Mouse (Mus musculus): ENCODE measurements around the gene Blcap. TPM values are rescaled to one million over a fixed set of nuclear protein-coding genes. Genes with fewer than 3 reads are reported as not detected.

Gene Blcap
- polyA plus RNA-seq, 1 experiment: 56.7 TPM

DNA sequence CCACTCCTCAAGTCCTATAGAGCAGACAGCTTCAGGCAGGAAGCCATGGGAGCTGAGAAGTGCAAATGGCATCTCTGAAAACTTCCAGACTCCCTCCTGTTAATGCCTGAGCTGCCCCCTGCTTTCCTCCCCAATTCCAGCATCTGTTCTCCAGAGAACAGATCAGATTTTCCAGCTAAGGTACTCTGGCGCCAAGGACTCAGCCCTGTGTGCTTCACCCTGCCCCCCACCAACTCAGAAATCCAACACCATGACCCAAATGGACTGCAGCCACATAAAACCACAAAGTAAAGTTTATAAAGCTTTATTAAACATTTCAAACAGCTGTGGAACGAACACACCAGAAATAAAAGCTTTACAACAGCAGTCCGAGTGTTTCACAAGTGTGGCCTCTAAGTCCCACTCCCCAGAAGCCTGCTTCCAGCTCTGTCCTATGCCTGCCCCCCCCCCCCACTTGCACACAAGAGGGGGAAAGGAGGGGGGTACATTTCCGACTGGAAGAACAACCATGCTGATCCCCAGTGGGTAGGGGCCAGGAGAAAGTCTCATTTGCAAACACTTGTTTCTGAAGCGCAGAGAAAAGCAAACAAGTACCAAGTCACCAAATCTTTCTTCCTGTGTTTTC, 14.9 kb downstream of the Blcap start:
- H3K9ac ChIP-seq (ENCODE audit: low read depth, poor library complexity, severe bottlenecking): no peak overlapping the region
- H3K27me3 ChIP-seq (ENCODE audit: control insufficient read depth, insufficient read depth, low read length, poor library complexity, severe bottlenecking): no peaks in the 10 kb centered on the region
- TF ChIP-seq POLR2A (IDR thresholded peaks at IDR 0.05; ENCODE audit: insufficient read depth, low read length): no peak
- TF ChIP-seq EP300 (IDR thresholded peaks at IDR 0.05; ENCODE audit: insufficient read depth, low read depth, low read length): no peak
- TF ChIP-seq CTCF (IDR thresholded peaks at IDR 0.05; ENCODE audit: low read depth, low read length): no peak
- no peak overlapping the region for H3K27ac ChIP-seq (ENCODE audit: insufficient read depth, low read length)
- peaks cover 13% of the 10 kb centered on the region for H3K36me3 ChIP-seq (ENCODE audit: control insufficient read depth, insufficient read depth, low read length, poor library complexity, severe bottlenecking)
- no peak overlapping the region for H3K4me3 ChIP-seq (ENCODE audit: low read depth, low read length)
- peaks cover 31% of the 10 kb centered on the region for H3K9me3 ChIP-seq (replicated peaks; ENCODE audit: control insufficient read depth, insufficient read depth, low read length, poor library complexity, severe bottlenecking)
- no peaks in the 10 kb centered on the region for H3K4me1 ChIP-seq (ENCODE audit: control insufficient read depth, insufficient read depth, low read length)

DNA sequence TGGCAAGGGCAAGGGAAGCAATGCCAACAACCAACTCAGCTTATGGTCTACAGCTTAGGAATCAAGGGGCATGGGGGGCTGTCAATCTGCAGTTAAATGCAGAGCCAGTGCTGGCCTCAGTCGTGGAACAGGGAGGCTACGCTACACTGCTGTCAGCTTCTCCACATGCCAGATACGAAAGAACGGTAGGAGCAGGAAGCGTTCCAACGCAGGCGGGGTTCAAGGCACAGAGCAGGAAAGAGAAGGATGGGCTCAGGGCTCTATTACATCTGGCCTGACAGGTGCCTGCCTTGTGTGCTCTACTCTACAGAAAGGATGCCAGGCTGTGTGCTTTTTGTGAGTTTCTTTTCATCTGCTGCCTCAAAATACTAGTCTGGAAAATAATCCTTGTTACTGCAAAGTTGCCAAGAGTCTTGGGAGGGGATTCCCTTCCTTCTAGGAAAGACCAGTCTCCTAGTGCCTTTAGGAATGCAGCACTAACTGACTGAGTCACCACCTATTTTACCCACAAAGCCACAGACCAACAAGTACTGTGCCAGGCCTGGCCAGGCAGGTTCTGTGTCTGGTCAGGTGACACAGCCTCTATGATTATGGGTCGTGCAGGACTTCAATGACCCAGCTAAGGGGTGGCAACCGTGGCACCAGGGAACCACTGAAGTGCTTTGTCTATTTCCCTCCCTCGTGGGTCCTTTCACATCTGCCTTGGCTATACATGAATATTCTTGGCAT, 18.8 kb downstream of the Blcap start:
- Histone ChIP-seq H3K27ac (ENCODE audit: insufficient read depth, low read length) (no peak overlapping the region), H3K27me3 (ENCODE audit: control insufficient read depth, insufficient read depth, low read length, poor library complexity, severe bottlenecking) (no peaks in the 10 kb centered on the region), H3K4me3 (ENCODE audit: low read depth, low read length) (no peak overlapping the region), H3K36me3 (ENCODE audit: control insufficient read depth, insufficient read depth, low read length, poor library complexity, severe bottlenecking) (peaks cover 8% of the 10 kb centered on the region), H3K4me1 (ENCODE audit: control insufficient read depth, insufficient read depth, low read length) (no peaks in the 10 kb centered on the region), H3K9ac (ENCODE audit: low read depth, poor library complexity, severe bottlenecking) (no peak overlapping the region), H3K9me3 (replicated peaks; ENCODE audit: control insufficient read depth, insufficient read depth, low read length, poor library complexity, severe bottlenecking) (peaks cover 5% of the 10 kb centered on the region; the same call in 1 of the 2 replicates)
- TF ChIP-seq EP300 (IDR thresholded peaks at IDR 0.05; ENCODE audit: insufficient read depth, low read depth, low read length) (no peak), CTCF (IDR thresholded peaks at IDR 0.05; ENCODE audit: low read depth, low read length) (no peak), POLR2A (IDR thresholded peaks at IDR 0.05; ENCODE audit: insufficient read depth, low read length) (no peak)

DNA sequence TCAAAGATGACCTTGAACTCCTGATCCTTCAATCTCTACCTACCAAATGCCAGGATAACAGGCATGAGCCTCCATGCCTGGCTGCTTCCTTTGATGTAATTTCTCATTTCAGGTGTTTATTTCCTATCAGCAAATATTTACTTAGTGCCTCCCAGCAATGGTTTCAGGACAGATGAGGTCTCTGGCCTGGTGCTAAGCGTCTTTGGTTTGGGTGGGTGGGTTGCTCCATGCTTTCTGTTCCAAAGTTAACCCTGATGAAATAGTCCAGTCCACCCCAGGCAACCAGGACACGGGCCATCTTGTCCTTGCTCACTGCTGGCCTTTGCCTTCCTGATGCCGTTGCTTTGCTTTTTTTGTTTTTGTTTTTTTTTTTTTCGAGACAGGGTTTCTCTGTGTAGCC, 20.8 kb downstream of the Blcap start:
- no peaks in the 10 kb centered on the region for H3K9me3 ChIP-seq (replicated peaks; ENCODE audit: control insufficient read depth, insufficient read depth, low read length, poor library complexity, severe bottlenecking)
- TF ChIP-seq POLR2A (IDR thresholded peaks at IDR 0.05; ENCODE audit: insufficient read depth, low read length) (no peak), EP300 (IDR thresholded peaks at IDR 0.05; ENCODE audit: insufficient read depth, low read depth, low read length) (no peak), CTCF (IDR thresholded peaks at IDR 0.05; ENCODE audit: low read depth, low read length) (no peak)
- H3K4me1 ChIP-seq (ENCODE audit: control insufficient read depth, insufficient read depth, low read length): no peaks in the 10 kb centered on the region
- H3K27me3 ChIP-seq (ENCODE audit: control insufficient read depth, insufficient read depth, low read length, poor library complexity, severe bottlenecking): no peaks in the 10 kb centered on the region
- no peak overlapping the region for H3K9ac ChIP-seq (ENCODE audit: low read depth, poor library complexity, severe bottlenecking)
- no peak overlapping the region for H3K4me3 ChIP-seq (ENCODE audit: low read depth, low read length)
- H3K36me3 ChIP-seq (ENCODE audit: control insufficient read depth, insufficient read depth, low read length, poor library complexity, severe bottlenecking): no peaks in the 10 kb centered on the region
- H3K27ac ChIP-seq (ENCODE audit: insufficient read depth, low read length): no peak overlapping the region

DNA sequence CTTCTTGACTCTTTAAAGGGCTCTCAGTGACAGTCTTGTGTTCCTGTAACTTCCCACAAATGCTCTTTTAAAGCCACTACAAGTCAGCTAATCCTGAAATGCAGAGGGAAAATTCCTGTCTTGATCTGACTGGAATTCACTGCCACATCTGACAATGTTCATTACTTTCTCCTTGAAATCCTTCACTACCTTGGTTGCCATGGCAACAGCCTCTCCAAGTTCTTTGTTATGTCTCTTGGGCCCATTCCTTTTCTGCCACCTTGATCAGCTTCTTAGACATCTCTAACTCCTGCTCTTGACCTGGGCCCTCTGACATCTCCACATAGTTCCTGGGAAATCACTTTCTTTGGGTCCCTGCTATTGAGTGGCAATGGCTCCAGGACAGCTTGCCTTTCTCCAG, 24.4 kb downstream of the Blcap start:
- no peak for TF ChIP-seq EP300 (IDR thresholded peaks at IDR 0.05; ENCODE audit: insufficient read depth, low read depth, low read length)
- no peak for TF ChIP-seq CTCF (IDR thresholded peaks at IDR 0.05; ENCODE audit: low read depth, low read length)
- TF ChIP-seq POLR2A (IDR thresholded peaks at IDR 0.05; ENCODE audit: insufficient read depth, low read length): no peak
- H3K4me1 ChIP-seq (ENCODE audit: control insufficient read depth, insufficient read depth, low read length): no peaks in the 10 kb centered on the region

DNA sequence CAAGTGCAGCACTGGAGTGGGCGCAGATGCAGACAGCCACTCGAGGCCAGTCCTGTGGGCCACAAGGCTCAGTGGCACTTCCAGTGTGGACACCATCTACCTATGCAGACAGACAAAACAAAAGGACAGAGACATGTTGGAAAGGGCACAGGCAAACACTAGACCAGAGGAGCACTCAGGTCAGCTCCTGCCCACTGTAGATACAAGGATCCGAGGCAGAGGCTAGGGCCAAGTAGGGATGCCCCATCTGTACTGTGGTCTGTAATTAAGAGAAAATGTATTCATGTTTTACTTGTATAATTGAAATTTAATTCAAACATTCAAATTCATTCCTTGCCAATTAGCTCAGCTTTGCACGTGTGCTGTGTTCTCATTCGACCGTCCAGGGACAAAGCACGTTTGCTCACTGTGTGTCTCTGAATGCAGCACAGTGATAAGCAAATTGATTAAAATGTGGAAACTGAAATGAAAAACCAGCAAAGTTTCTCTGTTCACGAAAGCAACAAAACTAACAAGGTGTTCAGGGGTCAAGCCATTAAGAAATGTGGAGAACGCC, 26.7 kb downstream of the Blcap start:
- Histone ChIP-seq H3K9me3 (replicated peaks; ENCODE audit: control insufficient read depth, insufficient read depth, low read length, poor library complexity, severe bottlenecking) (no peaks in the 10 kb centered on the region), H3K4me3 (ENCODE audit: low read depth, low read length) (no peak overlapping the region), H3K36me3 (ENCODE audit: control insufficient read depth, insufficient read depth, low read length, poor library complexity, severe bottlenecking) (no peaks in the 10 kb centered on the region), H3K4me1 (ENCODE audit: control insufficient read depth, insufficient read depth, low read length) (no peaks in the 10 kb centered on the region), H3K9ac (ENCODE audit: low read depth, poor library complexity, severe bottlenecking) (no peak overlapping the region), H3K27me3 (ENCODE audit: control insufficient read depth, insufficient read depth, low read length, poor library complexity, severe bottlenecking) (no peaks in the 10 kb centered on the region), H3K27ac (ENCODE audit: insufficient read depth, low read length) (no peak overlapping the region)
- no peak for TF ChIP-seq POLR2A (IDR thresholded peaks at IDR 0.05; ENCODE audit: insufficient read depth, low read length)
- TF ChIP-seq CTCF (IDR thresholded peaks at IDR 0.05; ENCODE audit: low read depth, low read length): no peak
- no peak for TF ChIP-seq EP300 (IDR thresholded peaks at IDR 0.05; ENCODE audit: insufficient read depth, low read depth, low read length)

More for the DNA sequence above, 24.4 kb downstream of the Blcap start:
- no peak overlapping the region for H3K9ac ChIP-seq (ENCODE audit: low read depth, poor library complexity, severe bottlenecking)
- no peaks in the 10 kb centered on the region for H3K27me3 ChIP-seq (ENCODE audit: control insufficient read depth, insufficient read depth, low read length, poor library complexity, severe bottlenecking)
- H3K4me3 ChIP-seq (ENCODE audit: low read depth, low read length): no peak overlapping the region
- H3K36me3 ChIP-seq (ENCODE audit: control insufficient read depth, insufficient read depth, low read length, poor library complexity, severe bottlenecking): no peaks in the 10 kb centered on the region
- no peak overlapping the region for H3K27ac ChIP-seq (ENCODE audit: insufficient read depth, low read length)
- H3K9me3 ChIP-seq (replicated peaks; ENCODE audit: control insufficient read depth, insufficient read depth, low read length, poor library complexity, severe bottlenecking): no peaks in the 10 kb centered on the region

DNA sequence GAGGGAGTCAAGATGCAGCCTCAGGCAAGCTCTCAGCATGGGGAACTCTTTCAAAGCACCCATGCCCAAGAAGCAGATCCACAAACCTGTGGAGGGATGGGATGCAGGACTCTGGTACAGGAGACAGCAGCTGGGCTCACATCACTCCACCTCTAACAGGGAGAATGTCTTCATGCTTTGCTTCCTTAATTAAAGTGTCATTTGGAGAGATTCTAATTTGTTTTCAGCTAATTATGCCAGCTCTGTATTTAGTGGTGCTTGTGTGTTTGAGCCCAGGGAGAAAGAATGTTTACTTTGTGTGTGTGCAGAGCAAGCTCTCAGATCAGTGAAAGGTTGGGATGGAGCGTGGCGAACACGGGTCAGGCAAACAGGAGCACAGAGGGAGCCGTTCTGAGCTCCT, 28.7 kb downstream of the Blcap start:
- no peak overlapping the region for H3K9ac ChIP-seq (ENCODE audit: low read depth, poor library complexity, severe bottlenecking)
- no peaks in the 10 kb centered on the region for H3K36me3 ChIP-seq (ENCODE audit: control insufficient read depth, insufficient read depth, low read length, poor library complexity, severe bottlenecking)
- H3K27me3 ChIP-seq (ENCODE audit: control insufficient read depth, insufficient read depth, low read length, poor library complexity, severe bottlenecking): no peaks in the 10 kb centered on the region
- H3K4me3 ChIP-seq (ENCODE audit: low read depth, low read length): no peak overlapping the region
- no peaks in the 10 kb centered on the region for H3K9me3 ChIP-seq (replicated peaks; ENCODE audit: control insufficient read depth, insufficient read depth, low read length, poor library complexity, severe bottlenecking)
- H3K4me1 ChIP-seq (ENCODE audit: control insufficient read depth, insufficient read depth, low read length): no peaks in the 10 kb centered on the region
- no peak overlapping the region for H3K27ac ChIP-seq (ENCODE audit: insufficient read depth, low read length)
- TF ChIP-seq POLR2A (IDR thresholded peaks at IDR 0.05; ENCODE audit: insufficient read depth, low read length): no peak
- no peak for TF ChIP-seq CTCF (IDR thresholded peaks at IDR 0.05; ENCODE audit: low read depth, low read length)
- TF ChIP-seq EP300 (IDR thresholded peaks at IDR 0.05; ENCODE audit: insufficient read depth, low read depth, low read length): no peak
